Mouse (Mus musculus) T-cell, adult 2 months (primary cell): ENCODE results near the gene AC129217.1.

Experiments used
- DNase-seq: peaks from one replicate; pipeline ENCODE4 v3.0.0; 2022; ENCODE audit warnings: low spot score

The AC129217.1 gene

DNA sequence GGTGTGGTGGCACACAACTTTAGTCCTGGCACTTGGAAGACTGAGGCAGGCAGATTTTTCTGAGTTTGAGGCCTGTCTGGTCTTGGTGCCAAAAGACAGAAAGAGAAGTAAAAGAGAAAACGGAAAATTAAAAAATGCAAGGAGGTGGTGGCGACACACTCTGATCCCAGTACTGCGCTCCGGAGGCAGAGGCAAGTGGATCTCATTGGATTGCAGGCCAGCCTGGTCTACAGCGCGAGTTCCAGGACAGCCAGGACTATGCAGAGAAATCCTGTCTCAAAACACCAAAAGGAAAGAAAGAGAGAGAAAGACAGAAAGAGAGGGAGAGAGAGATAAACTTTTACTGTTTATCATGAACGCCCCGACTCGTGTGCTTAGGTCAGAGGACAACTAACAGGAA lies 41.3 kb downstream of the AC129217.1 start:
- no peak for DNase-seq

DNA sequence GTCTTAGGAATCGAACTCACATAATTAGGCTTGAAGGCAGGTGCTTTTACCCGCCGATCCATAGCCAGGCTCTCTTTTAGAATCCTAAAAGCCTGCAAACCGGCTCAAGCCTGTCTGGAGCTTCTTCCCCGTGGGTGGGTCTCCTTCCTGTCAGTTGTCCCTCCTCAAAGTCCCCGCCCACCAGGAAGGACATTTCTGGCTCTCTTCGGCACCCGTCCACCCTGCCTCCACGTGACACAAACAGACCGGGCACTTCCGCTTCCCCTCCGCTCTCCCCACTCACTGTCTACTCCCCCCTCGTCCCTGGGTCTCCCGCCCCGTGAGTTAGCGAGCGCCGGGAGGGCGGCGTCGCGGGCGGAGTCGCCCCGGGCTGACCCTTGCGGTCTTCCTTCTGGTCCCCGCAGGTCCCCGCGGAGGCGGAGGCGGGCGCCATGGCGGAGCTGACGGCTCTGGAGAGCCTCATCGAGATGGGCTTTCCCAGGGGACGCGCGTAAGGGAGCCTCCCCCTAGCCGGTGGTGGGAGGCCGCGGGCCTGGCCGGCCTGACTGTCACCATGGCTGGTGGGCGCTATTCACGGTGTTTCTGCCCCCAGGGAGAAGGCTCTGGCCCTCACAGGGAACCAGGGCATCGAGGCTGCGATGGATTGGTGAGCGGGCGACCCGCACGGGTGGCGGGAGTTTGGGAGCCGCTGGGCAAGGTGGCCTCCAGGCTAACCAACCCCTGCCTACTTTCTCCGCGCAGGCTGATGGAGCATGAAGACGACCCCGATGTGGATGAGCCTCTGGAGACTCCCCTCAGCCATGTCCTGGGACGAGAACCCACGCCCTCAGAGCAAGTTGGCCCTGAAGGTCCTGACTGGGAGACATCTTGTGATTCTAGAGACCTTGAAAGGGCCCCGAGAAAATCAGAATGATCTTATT lies 42.0 kb downstream of the AC129217.1 start, which contains the start of gene Ubxn1:
Gene Ubxn1 (plus strand): TSS at position 230 of the 920 bp plus-strand sequence.
- peak; percentile 96 for DNase-seq

- DNase-seq: no peak
Measured at GRCm38 (mm10) chr19:8872266-8872840, 42.8 kb downstream of the AC129217.1 start.

DNA sequence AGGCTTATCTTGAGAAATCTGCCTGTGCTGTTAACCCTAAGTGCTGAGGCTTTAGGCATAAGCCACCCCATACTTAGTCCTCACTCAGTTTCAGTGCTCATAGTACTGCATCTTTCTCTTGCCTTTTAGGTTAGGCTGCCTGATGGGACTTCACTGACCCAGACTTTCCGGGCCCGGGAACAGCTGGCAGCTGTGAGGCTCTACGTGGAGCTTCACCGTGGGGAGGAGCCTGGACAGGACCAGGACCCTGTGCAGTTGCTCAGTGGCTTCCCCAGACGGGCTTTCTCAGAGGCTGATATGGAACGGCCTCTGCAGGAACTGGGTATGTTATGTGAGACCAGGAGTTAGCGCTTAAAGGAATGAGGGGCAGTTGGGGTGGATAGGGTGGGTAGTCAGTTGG lies 45.5 kb downstream of the AC129217.1 start:
- no peak for DNase-seq

GRCm38 (mm10) chr19:8880311-8881033 lies 50.9 kb downstream of the AC129217.1 start, which contains the start of gene Uqcc3:
Gene Uqcc3 (minus strand): TSS chr19:8880923.
- DNase-seq: peak; percentile 93

- no peak for DNase-seq
Measured at GRCm38 (mm10) chr19:8881034-8881392, 51.4 kb downstream of the AC129217.1 start.

DNA sequence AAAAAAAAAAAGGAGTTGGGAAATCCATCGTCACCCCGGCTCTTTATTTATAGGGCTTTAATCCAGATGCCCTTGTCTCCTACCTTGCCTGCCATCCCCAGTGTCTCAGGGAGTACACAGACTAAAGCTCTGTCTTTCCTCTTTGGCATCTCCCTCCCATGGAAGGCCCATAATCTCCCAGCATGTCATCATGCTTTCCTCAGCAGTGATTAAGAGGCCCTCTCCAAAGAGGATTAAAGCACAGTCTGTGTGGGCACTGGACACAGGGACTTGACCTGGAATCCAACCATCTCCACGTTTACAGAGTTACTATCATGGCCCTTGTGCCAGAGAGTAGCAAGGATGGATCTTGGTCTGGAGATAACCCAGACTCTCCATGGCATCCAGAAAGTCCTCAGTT lies 54.0 kb downstream of the AC129217.1 start, which contains the start of the genes Lbhd1 and Gm49403:
Gene Lbhd1 (plus strand): TSS at position 117 of the 400 bp plus-strand sequence.
Gene Gm49403 (plus strand): TSS at position 315 of the 400 bp plus-strand sequence.
- DNase-seq: no peak

GRCm38 (mm10) chr19:8886916-8887584 lies 57.5 kb downstream of the AC129217.1 start:
- no peak for DNase-seq

GRCm38 (mm10) chr19:8887585-8888463 lies 58.3 kb downstream of the AC129217.1 start:
- no peak for DNase-seq

DNA sequence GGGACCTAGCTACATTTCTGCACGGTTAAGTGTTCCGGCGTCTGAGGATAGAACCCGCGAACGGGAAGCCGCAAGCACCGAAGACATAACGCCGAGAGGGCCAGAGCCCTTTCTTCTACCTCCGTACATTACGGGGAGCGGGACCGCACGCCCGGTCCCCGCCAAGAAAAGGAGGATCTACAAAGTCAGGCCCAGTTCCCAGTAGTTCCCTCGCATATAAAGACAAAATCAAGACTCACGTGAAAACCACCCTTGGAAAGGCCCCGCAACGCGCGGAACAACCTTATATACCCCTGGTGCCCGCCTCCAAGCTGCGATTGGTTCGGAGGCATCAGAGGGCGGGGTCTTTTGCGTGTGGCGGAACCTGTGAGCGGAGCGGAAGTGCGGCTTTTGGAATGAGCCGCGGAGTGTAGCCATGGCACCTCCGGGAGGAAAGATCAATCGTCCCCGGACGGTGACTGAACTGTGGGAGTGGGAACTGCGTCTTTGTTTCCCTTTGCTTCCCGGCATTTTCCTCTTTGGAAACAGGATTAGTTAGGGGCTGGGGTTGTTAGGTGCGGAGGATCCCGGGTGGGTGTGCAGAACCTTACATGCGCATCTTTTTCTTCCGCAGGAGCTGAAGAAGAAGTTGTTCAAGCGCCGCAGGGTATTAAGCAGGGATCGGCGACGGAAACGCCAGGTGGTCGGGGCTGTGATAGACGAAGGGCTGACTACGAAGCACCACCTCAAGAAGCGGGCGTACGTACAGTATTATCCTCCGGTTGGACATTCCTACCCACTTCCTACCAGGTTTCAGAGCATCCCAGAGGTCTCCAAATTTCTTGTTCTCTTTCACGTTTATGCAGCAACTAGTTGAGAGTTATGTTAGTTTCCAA lies 59.2 kb downstream of the AC129217.1 start, which contains the start of the genes 1810009A15Rik and Gm49416:
Gene 1810009A15Rik (plus strand): TSS at position 343 of the 875 bp plus-strand sequence.
Gene Gm49416 (plus strand): TSS at position 416 of the 875 bp plus-strand sequence.
- peak; percentile 95 for DNase-seq
